Mouse (Mus musculus) thymus, postnatal 25 days (tissue): ENCODE data around the gene Nepn.
A peak's percentile ranks its signal among the peaks of the same experiment; 100 is the strongest.
"Not testable (repeated sequence)": the region's sequence is repeated elsewhere in the genome, so short reads cannot be mapped to it uniquely, and the experiment has no call there.

Source experiments
- DNase-seq: peaks from one replicate; pipeline ENCODE4 v3.0.0; 2022

Nepn gene

DNA sequence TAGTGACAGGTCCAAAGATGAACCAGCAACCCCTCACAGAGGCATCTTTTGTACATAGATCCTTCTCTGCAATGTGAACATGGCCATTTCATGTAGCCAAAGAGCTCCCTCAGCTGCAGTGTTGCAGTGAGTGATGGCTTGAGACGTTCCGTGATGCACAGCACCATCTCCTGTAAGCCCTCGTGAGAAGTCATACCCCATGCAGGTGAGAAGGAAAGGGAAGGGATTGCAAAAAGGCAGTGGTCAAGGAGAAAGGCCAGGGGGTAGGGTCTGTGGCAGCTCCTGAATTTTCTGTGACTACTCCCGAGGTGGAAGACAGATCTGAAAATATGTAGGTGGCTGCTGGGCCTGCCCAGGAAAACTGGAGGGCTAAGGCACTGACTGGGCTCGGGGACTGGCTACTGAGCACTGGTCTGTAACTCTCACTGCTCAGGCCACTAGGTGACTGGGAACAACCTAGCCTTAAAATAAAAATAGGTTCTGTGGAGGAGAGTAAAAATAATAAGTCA is at the start of gene Nepn:
TSS of gene Nepn (plus strand) at position 51 of the 509 bp plus-strand sequence.
- DNase-seq = no peak

DNA sequence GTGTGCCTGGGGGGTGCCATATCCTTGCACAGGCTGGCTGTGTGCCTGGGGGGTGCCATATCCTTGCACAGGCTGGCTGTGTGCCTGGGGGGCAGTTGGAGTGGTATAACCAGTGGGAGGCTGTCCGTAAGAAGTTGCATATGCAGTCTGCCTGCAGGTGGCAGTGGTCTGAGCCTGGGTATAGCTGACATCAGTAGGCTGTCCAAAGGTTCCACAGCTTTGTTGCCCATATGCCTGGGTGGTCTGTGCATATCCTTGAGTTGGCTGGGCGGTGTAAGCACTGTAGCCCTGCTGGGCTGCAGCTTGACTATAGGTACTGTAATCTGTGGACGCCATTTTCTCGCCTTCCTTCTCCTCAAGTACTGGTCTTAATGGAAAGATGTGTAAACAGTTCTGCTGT is 45.4 kb upstream of the Nepn start:
- not testable (repeated sequence) for DNase-seq

DNA sequence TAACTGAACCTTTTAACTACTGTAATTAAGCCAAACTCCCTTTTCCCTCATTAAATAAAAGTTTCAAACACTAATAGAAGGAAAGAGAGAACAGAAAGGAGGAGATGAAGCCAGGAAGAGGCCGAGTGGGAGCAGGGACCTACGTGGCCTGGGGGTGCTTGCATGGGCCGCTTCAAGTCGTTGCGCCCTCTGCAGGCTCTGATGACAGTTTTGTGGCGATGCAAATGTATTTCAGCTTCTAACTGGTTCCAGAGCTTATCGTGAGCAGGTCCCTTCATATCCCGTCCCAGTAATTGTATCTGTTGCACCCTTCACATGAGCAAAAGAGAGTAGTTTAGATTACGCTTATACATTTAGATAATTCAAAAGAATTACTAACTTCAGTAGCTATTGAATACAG is 35.6 kb upstream of the Nepn start:
- no peak for DNase-seq

DNA sequence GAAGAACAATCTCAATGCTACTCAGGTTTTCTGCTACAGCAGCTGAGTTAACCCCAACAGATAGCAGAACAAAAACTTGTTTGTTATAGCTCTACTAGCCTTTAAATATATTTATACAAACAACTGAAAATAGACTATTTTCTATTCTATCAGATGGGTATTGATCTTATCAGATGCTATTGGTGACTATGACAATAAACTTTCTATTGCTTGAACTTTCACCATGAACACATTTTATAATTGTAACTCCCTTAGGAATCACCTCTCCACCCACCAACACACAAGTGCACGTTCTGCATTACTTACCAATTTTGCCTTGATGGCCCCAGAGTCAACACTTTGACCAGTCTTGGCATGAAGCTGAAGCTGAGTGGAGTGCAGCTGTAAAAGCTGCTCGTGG is 30.3 kb upstream of the Nepn start, which contains the start of gene Gm26741:
TSS of gene Gm26741 (plus strand) at position 301 of the 400 bp plus-strand sequence.
- no peak for DNase-seq

DNA sequence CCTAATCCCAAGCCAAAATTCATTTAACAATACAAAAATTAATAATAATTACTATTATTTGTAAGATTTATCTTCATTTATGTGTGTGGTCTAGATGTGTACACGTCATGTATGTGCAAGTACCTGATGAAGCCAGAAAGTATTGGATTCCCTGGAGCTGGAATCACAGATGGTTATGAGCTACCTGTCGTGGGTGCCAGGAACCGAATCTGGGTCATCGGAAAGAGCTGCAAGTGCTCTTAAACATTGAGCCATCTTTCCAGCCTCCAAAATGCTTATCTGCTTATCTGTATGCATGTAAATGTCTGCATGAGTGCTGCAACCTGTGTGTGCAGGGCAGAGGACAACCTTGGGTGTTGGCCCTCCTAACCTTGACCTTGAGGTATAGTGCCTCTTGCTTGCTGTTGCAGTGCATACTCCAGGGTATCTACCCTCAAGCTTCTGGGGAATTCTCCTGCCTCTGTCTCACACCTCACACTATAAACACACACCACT is 28.5 kb upstream of the Nepn start:
- no peak for DNase-seq

DNA sequence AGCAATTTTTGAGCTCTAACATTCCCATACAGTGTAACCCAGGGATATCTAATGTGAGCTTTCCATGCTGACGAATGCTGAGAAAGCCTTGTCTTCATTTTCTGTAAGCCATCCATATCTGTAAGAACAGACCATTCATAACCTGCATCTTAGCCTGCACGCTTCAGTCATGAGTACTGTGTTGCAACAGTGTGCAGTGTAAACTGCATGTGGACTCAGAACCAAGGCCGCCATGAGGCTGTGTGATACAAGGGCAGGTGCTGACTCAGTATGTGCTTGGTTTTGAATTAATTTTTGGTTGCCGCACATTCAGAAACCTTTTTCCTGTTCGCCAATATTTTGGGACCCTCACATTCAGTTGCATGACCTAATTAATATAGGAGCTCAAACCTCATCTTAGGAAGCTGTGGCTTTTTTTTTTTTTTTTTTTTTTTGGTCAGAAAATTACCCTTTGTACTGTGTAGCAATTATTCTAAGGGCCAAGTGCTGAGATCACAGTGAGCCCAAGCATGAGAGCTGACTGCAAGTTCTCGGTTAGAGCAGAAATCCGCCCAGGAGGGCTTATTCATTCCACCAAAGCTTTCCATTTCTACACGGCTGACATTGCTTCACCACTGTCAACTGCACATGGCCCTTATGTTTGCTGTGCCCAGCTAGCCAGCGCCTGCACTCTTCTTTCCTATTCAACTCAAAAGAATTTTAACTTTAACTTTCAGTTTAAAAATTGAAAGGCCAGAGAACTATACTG is 27.7 kb upstream of the Nepn start:
- DNase-seq = no peak

DNA sequence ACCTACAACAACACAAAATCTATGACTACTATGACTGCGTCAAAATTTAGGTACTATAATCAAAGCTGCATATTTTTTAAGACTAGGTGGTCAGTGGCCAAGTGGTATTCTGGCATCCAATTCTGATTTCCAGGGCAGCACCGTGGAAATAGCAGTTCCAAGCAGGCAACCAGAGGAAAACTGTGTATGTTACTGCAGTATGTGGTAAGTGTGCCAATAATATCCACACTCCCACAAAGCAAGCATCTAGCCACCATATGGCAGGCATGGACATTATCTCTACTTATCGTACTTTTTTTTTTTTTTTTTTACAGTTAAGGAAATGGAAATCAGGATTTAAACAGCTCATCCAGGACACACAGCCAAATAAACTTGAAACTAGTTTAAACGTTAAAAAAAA is 20.4 kb upstream of the Nepn start:
- no peak for DNase-seq

DNA sequence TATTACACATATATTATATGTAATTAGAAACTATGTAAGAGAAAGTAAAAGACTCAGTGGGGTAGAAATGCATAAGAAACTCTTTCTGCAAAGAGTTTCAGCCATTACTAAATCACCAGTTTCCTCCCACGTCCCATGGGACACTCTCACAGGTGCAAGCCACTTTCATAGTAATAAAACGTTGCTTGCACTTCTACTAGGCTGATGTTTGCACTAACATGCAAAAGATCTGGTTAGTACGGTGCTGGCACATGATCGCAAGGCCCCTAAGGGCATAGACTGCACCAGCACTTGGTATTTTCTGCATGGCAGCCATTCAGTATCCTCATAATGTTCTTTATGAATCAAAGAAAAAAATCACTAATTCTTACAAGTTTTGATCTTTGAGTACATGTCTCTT is 14.9 kb upstream of the Nepn start:
- DNase-seq = no peak

DNA sequence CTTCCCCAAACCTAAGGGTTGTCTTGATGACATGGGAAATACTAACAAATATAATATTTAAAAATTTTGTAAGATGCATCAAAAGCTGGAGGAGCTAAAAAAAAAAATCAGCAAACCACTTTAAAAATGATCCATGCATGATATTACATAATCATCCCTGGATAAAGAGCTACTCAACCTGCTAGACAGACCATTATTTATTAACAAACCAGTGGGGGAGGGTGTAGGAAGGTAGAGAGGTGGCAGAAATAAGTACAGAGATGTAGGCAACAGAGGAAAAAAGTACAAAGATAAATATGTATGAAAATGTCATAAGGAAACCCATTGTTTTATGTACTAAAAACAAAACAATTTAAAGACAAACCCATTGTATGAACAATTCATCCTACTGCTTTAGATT is 14.1 kb upstream of the Nepn start:
- no peak for DNase-seq

DNA sequence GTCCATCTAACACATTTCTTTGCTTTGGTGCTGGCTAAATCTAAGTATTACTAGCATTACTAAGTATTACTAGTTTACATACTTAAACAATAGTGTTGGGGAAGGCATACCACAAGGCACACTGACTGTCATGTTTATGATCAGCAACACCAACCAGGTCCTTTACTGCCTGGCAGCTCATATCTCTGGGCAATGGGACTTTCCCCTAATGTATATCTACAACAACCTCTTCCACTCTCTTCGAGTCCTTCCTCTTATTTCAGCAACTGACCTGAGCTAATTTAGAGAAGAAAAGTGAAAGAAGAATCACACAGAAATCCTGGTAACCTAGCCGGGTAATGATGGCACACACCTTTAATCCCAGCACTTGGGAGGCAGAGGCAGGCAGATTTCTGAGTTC is 12.3 kb upstream of the Nepn start:
- no peak for DNase-seq

DNA sequence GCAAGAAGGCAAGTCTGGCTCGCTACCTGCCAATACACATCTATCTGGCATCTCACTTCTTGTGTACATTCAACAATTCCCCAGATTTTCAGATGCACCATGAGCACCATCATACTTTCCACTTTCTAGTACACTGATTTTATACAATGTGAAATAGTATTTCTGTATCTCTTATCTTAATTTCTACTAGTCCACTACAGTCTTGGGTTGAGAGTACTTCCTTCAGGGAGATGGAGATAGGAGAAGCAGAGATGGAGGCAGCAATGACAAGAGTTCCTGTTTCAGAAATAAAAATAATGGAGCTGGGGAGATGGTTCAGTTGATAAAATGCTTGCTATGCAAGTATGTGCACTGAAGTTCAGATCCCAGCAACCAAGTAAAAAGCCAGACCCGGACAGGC is 11.0 kb upstream of the Nepn start:
- DNase-seq = no peak

DNA sequence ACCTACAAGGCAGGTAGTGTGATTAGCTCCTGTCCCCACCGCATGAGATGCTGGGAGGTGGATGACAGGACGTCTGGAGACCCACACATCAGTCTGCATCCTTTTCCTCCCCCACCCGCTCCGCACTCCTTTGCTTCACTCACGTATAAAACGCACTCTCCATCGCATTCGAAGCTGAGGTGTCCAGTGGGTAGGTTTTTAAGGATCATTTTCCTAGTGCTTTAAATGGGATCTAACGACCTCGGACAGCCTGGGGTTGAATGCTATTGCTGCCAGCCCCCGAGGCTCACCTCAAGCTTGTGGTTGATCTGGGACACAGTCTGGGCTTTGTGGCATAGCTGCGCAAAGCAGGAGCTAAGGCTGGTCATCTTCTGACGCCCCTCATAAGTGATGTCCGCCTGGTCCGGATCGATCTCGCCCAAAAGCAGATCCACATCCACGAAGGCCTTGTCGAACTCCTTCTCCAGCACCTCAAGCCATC is 7.4 kb upstream of the Nepn start:
- DNase-seq = peak; percentile 30

DNA sequence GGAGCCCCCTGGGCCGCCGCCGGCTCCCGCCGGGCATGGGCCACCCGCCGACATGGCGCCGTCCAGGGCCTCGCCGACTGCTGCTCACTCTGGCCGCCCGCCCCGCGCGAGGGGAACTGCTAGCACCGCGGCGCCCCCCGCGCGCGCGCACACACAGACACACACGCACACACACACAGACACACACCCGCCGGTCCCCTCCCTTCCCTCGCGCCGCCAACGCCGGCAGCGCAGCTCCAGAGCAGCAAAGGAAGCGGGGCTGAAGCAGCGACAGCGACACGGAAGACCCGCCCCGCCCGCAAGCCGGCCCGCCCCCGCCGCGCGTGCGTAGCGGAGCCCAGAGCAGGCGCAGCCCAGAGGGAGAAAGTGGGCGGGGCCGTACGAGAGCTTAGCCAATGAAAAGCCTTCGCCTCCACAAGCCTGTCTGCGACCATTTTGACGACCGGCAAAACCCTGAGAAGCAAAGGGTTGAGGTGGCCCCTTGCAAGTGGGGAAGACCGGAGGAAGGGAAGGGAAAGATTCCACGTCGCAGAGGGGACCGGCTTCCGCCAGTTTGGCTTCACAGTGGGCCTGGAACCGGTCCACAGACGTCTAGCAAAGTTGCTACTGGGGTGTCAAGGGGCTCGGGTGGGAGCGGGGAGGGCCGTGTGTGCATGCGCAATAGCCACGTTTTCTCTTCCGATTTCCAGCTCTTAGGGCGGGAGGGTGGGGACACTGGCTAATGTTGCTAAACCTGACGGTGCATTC is 6.8 kb upstream of the Nepn start, which contains the start of gene Gopc:
TSS of gene Gopc (minus strand) at position 280 of the 747 bp plus-strand sequence.
- peak; percentile 97 for DNase-seq

DNA sequence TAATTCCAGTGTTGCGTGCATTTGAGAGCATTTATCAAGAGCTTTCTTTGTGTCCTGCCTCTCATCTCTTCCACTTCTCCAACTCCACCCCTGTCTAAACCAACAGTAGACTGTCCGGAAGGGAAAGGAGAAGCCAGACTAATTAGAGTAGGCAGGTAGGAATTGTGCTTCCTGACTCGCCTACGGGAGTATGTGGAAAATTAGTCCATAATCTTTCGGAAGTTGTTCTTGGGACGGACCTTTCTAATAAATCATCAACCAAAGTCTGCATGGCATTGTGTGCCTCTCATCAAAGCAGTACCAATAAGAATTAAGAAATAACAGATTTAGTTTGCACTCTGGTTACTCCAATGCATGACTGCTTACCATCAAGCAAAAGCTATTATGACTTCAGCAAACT is 5.8 kb upstream of the Nepn start:
- DNase-seq = no peak

DNA sequence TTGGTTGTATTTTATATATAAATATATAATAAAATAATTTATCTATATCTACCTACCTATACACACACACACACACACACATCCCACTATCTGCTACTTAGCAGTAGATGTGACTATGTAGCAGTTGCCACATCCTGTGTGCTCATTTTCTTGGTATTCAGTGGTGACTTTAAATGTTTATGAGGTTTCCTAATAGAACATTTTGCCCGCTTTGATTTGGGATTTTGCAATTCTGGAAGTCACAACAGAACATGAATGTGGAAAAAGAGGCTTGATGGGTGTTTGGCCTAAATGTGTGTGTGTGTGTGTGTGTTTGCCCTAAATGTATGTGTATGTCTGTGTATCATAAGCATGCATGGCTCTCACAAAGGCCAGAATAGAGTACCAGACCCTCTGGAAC is 5.2 kb upstream of the Nepn start:
- no peak for DNase-seq

DNA sequence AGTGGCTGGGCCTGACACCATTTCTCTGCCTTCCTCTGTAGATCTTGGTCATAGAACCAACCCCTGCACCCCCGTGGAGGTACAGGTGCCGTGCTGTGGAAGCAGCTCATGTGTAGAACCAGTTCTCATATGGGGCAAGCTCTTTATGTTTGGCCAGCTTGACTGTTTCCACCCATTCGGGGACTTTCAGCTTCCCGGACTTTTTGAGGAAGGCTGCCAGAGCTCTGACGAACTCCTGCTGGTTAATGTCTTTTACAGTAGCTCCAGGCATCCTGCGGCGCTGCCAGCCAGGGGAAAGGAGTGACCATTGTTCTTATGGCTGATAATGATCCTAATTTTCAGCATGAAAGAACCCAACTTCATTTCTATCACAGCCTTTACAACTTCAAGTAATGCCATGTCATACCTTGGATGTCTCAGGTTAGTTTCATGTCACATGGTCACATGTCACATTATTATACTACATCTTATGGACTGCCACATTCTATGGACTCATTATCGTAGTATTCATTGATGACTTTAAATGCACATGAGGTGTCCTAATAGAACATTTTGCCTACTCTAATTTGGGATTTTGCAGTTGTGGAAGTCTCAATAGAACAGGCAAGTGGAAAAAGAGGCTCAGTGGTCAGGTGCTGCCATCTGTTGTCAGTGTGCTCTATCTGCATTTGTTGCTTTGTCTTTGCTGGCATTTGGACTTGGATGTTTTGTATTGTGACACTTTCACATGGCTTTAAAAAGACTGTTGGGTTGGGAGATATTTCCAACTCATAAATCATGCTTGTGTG is 3.8 kb upstream of the Nepn start:
- DNase-seq = peak; percentile 38

DNA sequence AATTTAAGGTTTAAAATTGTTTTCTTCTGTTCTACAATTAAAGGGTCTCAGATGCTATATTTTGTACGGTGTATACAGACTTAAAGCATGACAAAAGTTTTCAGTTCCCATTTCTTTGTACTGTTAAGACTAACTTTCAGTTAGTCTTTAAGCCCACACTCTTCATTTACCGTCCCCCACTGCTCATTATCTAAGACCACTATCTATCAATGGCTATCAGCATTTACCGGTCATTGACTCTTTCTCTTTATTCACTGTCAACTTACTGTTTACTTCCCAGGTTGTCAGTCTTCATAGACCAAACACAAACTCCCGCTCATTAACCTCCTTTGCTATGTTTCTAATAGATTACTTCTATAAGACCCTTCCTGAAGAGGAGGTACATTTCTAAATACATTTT is 1.6 kb upstream of the Nepn start:
- no peak for DNase-seq

DNA sequence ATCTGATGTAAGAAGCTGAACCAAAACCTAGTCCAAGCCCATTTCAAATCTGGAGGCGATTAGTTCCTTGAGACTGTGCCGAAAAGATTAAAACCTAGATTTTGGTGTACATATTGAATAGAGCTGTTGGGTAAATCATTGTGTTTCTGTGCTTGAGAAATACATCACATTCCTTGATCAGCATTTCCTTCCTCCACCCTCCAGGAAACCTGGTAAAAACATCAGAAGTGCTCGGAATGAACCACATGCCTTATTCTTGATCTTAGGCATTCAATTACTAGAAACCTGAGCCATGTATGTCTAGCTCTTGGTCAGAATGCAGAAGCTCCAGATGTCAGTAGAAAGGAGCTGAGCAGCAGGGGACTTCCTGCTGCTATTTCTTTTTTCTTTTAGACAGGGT is 666 bp downstream of the Nepn start:
- no peak for DNase-seq

DNA sequence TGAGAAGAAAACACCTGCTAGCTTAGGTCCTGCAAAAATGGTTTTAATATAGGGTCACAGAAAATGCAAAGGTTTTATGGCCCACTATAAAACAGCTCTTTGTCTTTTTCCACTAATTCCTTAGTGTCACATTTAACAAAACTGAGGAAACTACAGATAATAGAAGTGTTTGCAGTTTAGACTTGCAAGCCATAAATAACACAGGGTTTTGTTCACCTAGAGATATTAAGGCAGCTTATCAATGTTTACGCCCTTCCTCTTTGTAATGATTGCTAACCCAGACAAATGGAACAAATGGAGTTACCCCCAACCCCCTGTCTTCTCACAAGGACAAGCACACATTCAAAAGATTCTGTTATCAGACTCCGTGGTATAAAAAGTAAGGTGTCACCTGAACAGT is 2.4 kb downstream of the Nepn start:
- DNase-seq = no peak

DNA sequence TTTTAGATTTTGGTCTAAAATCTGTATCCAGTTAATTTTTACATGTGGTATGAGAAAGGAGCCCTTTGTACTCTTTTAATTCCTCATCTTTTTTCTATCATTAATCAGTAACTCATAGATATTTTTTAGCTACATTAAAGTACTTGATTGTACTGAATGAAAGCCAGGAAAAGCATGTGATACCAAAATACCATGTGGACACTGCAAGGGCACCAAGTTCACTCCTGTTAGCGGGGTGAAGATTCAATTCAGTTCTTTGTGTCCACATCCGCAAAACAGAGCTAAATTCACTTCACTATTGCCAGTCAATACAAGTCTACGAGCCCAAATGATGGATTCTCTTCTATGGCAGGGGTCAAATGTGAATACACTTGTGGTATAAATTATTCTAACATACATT is 7.9 kb downstream of the Nepn start:
- DNase-seq = no peak

DNA sequence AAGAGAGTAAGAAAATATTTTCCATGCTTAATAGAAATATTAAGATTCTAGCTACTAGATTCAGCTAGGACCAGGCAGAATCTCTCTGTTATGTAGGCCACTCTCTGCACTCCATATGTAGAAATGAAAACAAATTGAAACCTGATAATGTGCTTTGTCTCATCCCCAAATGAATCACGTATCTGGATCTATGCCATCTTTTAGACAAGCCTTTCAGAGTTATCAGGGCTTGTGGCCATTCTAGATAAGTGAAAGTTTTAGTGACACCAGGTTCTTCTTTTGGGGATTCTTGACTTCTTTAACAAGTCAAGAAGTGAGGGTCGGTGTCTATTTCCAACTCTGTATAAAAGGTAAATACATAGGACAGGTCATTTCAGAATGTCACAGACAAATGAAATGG is 9.9 kb downstream of the Nepn start:
- DNase-seq = no peak

DNA sequence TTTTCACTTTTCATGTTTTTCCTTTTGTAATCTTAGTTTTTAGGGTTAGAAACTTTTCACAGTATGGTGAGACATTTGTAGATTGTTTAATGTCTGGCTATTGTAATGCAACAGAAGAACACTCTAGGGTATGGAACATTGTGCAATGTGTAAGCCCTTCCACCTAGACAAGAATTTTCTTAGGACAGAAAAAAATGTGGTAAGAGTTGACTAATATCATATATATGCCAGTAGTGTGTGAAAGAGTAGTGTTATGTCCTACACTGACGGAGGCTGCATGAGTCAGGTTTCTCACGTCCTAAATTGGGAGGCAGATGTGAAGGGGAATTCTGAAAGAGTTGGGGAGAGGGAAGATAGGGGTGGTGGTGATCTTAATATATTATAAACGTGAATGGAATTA is 10.9 kb downstream of the Nepn start:
- no peak for DNase-seq

DNA sequence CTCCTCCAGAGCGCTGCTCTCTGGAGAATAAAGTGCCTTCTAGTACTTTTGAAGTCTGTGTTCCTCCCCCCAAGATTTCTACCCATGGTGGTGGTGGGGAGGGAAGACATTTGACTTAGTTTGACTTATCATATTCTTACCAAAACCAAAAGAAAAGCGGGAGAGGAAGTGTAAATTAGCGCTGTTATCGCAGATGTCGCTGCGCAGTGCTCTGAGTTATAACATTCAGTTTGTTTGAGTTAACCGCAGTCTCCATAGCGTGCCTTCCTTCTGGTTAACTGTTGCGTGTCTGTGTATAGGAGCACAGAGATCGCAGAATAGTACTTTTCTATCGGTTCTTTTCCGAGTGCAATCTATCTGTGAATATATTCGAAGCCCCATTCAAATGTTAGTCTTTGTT is 16.4 kb downstream of the Nepn start:
- DNase-seq = no peak
